Mouse (Mus musculus): ENCODE measurements at regions not wholly inside any gene's neighbourhood (a gene's known extent, or its start where the extent isn't known, plus 50 kb on each side); places are given as distances from the start of the nearest gene placed in this dataset.
A peak's percentile ranks its signal among the peaks of the same experiment; 100 is the strongest.

- Histone ChIP-seq H3K36me3 (ENCODE audit: control insufficient read depth, insufficient read depth, low read length) (no peaks in the 10 kb centered on the region), H3K4me3 (no peak overlapping the region), H3K27ac (no peak overlapping the region), H3K9ac (ENCODE audit: low read depth, low read length) (no peak overlapping the region), H3K27me3 (ENCODE audit: control insufficient read depth, insufficient read depth, low read length) (no peaks in the 10 kb centered on the region), H3K79me2 (replicated peaks; ENCODE audit: control insufficient read depth, insufficient read depth, low read length) (no peaks in the 10 kb centered on the region), H3K4me1 (ENCODE audit: control insufficient read depth, insufficient read depth, low read length) (no peaks in the 10 kb centered on the region)
- no peak for DNase-seq
- intact Hi-C loops (cut with DNase I), result loop anchor here (5.0 to 10.0 kb wide), 2 partner anchors 119 to 192 kb away; partner anchors contain the start of gene Myocd
- TF ChIP-seq CTCF (IDR thresholded peaks at IDR 0.05), result no peak
- TF ChIP-seq EP300 (IDR thresholded peaks at IDR 0.05; ENCODE audit: insufficient read depth, low read depth, low read length), result no peak
- no peak for TF ChIP-seq POLR2A (IDR thresholded peaks at IDR 0.05; ENCODE audit: insufficient read depth, low read depth, low read length)
- 41% methylated on average over 14 of the region's 14 CpGs for WGBS
Observed at GRCm38 (mm10) chr11:65386291-65387061, 116.7 kb upstream of the Myocd start.

DNA sequence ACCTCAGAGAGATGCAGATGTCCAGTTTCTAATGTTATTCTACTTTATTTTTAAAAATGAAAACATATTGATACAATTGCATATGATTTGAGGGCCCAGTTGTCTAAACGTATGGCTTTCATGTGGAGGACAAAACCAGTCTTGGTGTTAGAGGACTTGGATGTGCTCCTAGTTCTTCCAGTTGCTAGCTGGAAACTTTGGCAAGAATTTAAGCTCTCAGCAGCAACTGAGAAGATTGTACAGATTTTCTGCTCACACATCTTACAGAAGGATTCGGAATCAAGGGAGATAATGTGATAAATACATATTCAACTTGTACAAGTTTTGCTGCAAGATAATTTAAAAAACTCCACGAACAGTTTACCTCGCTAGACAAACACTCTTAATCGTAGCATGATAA is 105.6 kb upstream of the Myocd start:
- Histone ChIP-seq H3K36me3 (ENCODE audit: control insufficient read depth, insufficient read depth, low read length) (no peaks in the 10 kb centered on the region), H3K9ac (ENCODE audit: low read depth, low read length) (no peak overlapping the region), H3K4me3 (no peak overlapping the region), H3K27me3 (ENCODE audit: control insufficient read depth, insufficient read depth, low read length) (no peaks in the 10 kb centered on the region), H3K4me1 (ENCODE audit: control insufficient read depth, insufficient read depth, low read length) (no peaks in the 10 kb centered on the region), H3K79me2 (replicated peaks; ENCODE audit: control insufficient read depth, insufficient read depth, low read length) (no peaks in the 10 kb centered on the region), H3K27ac (no peak overlapping the region)
- no peak for TF ChIP-seq POLR2A (IDR thresholded peaks at IDR 0.05; ENCODE audit: insufficient read depth, low read depth, low read length)
- no peak for TF ChIP-seq EP300 (IDR thresholded peaks at IDR 0.05; ENCODE audit: insufficient read depth, low read depth, low read length)
- TF ChIP-seq CTCF (IDR thresholded peaks at IDR 0.05), result no peak
- WGBS, result 63% methylated on average over 5 of the region's 5 CpGs
- intact Hi-C loops (cut with DNase I), result no loop called here
- DNase-seq, result no peak

GRCm38 (mm10) chr11:65373136-65373535 is 103.3 kb upstream of the Myocd start:
- Histone ChIP-seq H3K36me3 (ENCODE audit: control insufficient read depth, insufficient read depth, low read length) (no peaks in the 10 kb centered on the region), H3K27me3 (ENCODE audit: control insufficient read depth, insufficient read depth, low read length) (no peaks in the 10 kb centered on the region), H3K79me2 (replicated peaks; ENCODE audit: control insufficient read depth, insufficient read depth, low read length) (no peaks in the 10 kb centered on the region), H3K4me1 (ENCODE audit: control insufficient read depth, insufficient read depth, low read length) (no peaks in the 10 kb centered on the region), H3K9ac (ENCODE audit: low read depth, low read length) (no peak overlapping the region), H3K27ac (no peak overlapping the region), H3K4me3 (no peak overlapping the region)
- TF ChIP-seq EP300 (IDR thresholded peaks at IDR 0.05; ENCODE audit: insufficient read depth, low read depth, low read length), result no peak
- 74% methylated on average over 4 of the region's 4 CpGs for WGBS
- intact Hi-C loops (cut with DNase I), result no loop called here
- DNase-seq, result no peak

DNA sequence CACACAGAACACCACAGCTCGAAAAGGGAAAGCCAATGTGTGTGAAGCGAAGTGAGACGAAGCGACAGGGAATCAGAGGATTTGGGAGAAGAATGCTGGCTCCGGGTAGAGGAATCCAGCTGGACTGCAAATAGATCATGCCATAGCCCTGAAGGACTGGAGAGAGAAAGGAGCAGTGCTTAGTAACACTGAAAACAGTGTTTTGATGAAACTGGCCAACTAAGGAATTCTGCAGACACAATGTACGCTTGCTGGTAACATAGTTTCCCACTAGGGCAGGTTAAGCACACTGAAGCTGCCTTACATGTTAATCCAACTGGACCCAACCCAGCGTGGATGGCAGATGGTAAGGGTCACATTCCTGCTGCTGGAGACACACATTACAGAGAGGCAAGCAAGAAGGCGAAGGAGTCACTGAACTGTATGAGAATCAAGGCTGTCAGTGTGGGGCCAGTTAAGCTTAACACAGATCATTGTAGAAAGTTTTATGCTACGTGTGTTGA is 102.6 kb upstream of the Myocd start:
- H3K4me1 ChIP-seq (ENCODE audit: control insufficient read depth, insufficient read depth, low read length), result no peaks in the 10 kb centered on the region
- no peak for DNase-seq
- no peaks in the 10 kb centered on the region for H3K36me3 ChIP-seq (ENCODE audit: control insufficient read depth, insufficient read depth, low read length)
- TF ChIP-seq EP300 (IDR thresholded peaks at IDR 0.05; ENCODE audit: insufficient read depth, low read depth, low read length) (no peak), CTCF (IDR thresholded peaks at IDR 0.05) (no peak), POLR2A (IDR thresholded peaks at IDR 0.05; ENCODE audit: insufficient read depth, low read depth, low read length) (no peak)
- H3K27me3 ChIP-seq (ENCODE audit: control insufficient read depth, insufficient read depth, low read length), result no peaks in the 10 kb centered on the region
- H3K9ac ChIP-seq (ENCODE audit: low read depth, low read length), result no peak overlapping the region; the same call in 1 of the 2 replicates
- H3K79me2 ChIP-seq (replicated peaks; ENCODE audit: control insufficient read depth, insufficient read depth, low read length), result no peaks in the 10 kb centered on the region
- intact Hi-C loops (cut with DNase I), result no loop called here
- H3K27ac ChIP-seq, result no peak overlapping the region
- H3K4me3 ChIP-seq, result no peak overlapping the region
- WGBS, result 70% methylated on average over 9 of the region's 9 CpGs

- TF ChIP-seq POLR2A (IDR thresholded peaks at IDR 0.05; ENCODE audit: insufficient read depth, low read depth, low read length) (no peak), EP300 (IDR thresholded peaks at IDR 0.05; ENCODE audit: insufficient read depth, low read depth, low read length) (no peak), CTCF (IDR thresholded peaks at IDR 0.05) (no peak)
- WGBS, result 66% methylated on average over 5 of the region's 5 CpGs
- H3K79me2 ChIP-seq (replicated peaks; ENCODE audit: control insufficient read depth, insufficient read depth, low read length), result no peaks in the 10 kb centered on the region
- no peak overlapping the region; the same call in 1 of the 2 replicates for H3K27ac ChIP-seq
- H3K36me3 ChIP-seq (ENCODE audit: control insufficient read depth, insufficient read depth, low read length), result no peaks in the 10 kb centered on the region
- H3K4me3 ChIP-seq, result no peak overlapping the region
- intact Hi-C loops (cut with DNase I), result no loop called here
- H3K9ac ChIP-seq (ENCODE audit: low read depth, low read length), result no peak overlapping the region
- H3K27me3 ChIP-seq (ENCODE audit: control insufficient read depth, insufficient read depth, low read length), result no peaks in the 10 kb centered on the region
- peak in 1 of 2 experiments; percentile 18 for DNase-seq
- peaks cover 7% of the 10 kb centered on the region for H3K4me1 ChIP-seq (ENCODE audit: control insufficient read depth, insufficient read depth, low read length)
Observed at GRCm38 (mm10) chr11:65367825-65368224, 98.0 kb upstream of the Myocd start.

DNA sequence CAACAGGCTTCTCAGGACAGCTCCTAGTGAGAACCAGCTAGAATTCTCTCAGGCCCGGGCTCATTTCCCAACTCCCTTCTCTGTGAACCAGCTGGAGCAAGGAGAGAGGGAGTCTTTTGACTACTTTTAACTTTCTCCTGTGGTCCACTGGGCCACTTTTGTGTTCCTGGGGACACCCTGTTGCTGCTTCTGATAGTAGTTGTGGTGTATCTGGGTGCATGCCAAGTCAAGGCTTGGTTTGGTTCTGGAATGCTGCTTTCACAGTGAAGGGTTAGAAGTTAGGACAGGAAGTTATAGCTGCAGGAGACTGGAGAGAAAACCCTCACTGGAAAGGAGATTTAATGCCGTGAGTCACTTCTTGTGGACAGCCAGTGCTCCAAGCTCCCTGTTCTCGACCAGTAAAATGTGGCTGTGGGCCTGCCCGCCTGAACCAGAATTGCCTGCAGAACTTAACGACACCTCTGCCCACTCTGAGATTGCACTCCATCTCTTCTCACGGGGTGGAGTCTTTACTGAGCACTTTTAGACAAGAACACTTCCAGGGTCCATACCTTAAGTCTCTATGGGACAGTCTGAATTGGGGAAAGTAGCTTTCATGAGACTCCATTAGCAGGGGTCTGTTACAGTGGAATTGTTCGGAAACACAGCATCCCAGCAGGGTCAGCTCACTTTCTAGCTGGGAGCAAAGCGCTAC is 97.0 kb upstream of the Myocd start:
- intact Hi-C loops (cut with DNase I), result no loop called here
- H3K9ac ChIP-seq (ENCODE audit: low read depth, low read length), result no peak overlapping the region
- H3K4me1 ChIP-seq (ENCODE audit: control insufficient read depth, insufficient read depth, low read length), result peaks cover 7% of the 10 kb centered on the region
- H3K36me3 ChIP-seq (ENCODE audit: control insufficient read depth, insufficient read depth, low read length), result no peaks in the 10 kb centered on the region
- no peak for TF ChIP-seq EP300 (IDR thresholded peaks at IDR 0.05; ENCODE audit: insufficient read depth, low read depth, low read length)
- no peak for TF ChIP-seq CTCF (IDR thresholded peaks at IDR 0.05)
- no peak for TF ChIP-seq POLR2A (IDR thresholded peaks at IDR 0.05; ENCODE audit: insufficient read depth, low read depth, low read length)
- no peaks in the 10 kb centered on the region for H3K79me2 ChIP-seq (replicated peaks; ENCODE audit: control insufficient read depth, insufficient read depth, low read length)
- H3K4me3 ChIP-seq, result no peak overlapping the region
- DNase-seq, result peak; percentile 23 to 25
- no peaks in the 10 kb centered on the region for H3K27me3 ChIP-seq (ENCODE audit: control insufficient read depth, insufficient read depth, low read length)
- H3K27ac ChIP-seq, result peak overlapping the region; percentile 84
- WGBS, result 42% methylated on average over 8 of the region's 8 CpGs
